Mouse (Mus musculus) G1E (cell line): ENCODE results near the gene Itpk1.

Experiments used
- CTCF ChIP-seq: IDR thresholded peaks from 2 replicates; pipeline ENCODE4 v1.5.1; 2012; ENCODE audit warnings: low read depth, low read length, inconsistent platforms, mixed read lengths
- GATA1 ChIP-seq: IDR thresholded peaks from 2 replicates; pipeline ENCODE4 v1.6.1; 2012; ENCODE audit warnings: borderline replicate concordance, low read length, inconsistent platforms, mixed read lengths
- GATA2 ChIP-seq: IDR thresholded peaks from 2 replicates; pipeline ENCODE4 v1.6.1; 2012; ENCODE audit warnings: low read depth, low read length, inconsistent platforms, borderline replicate concordance
- POLR2AphosphoS5 ChIP-seq: IDR thresholded peaks from 2 replicates; pipeline ENCODE4 v1.6.1; 2012; ENCODE audit warnings: low read depth, low read length, inconsistent platforms; ENCODE audit not compliant: insufficient replicate concordance
- TAL1 ChIP-seq: conservative IDR thresholded peaks from 2 replicates; pipeline ENCODE4 v1.6.1; 2012; ENCODE audit warnings: low read depth, low read length, inconsistent platforms, mixed read lengths

DNA sequence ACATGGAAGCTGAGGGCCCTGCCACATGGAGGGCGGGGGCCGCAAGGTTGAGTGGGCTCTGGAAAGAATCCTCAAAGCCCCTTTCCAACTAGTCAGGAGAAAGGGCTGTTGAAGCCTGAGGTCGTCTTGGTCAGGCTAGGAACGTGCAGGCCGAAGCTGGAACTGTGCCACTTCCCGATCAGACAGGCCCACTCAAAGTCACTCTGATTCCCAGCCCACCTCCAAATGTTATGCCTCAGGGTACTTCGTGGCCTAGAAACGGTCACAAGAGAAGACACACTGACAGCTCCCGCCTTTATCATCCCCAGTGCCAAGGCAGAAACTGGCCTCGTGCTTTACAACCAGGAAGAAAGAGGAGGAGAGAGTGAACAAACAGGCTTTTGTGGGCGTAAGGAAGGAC is 122.3 kb downstream of the Itpk1 start:
- TF ChIP-seq CTCF (no peak), POLR2AphosphoS5 (no peak), GATA1 (no peak), TAL1 (no peak), GATA2 (no peak)
